Mouse (Mus musculus) midbrain, postnatal 0 days (tissue): ENCODE results near the gene Trp53i11. TPM values are rescaled to one million over a fixed set of nuclear protein-coding genes. Genes with fewer than 3 reads are reported as not detected.

Experiments used
- ATAC-seq: fragments of 200-750 bp; cut with Nextera tagmentation; 2 replicates; pipeline ENCODE4 v1.8.0; 2017; ENCODE audit warnings: moderate number of reproducible peaks, mild to moderate bottlenecking, moderate TSS enrichment, moderate library complexity; ENCODE audit not compliant: low FRiP score
- DNase-seq: peaks from one replicate; pipeline ENCODE4 v3.0.0-alpha.2; 2015; ENCODE audit warnings: low spot score
- H3K27ac ChIP-seq: fragments of 300-500 bp; sonication (generic); 2 replicates; pipeline ENCODE4 v1.5.1; 2014; ENCODE audit warnings: low read depth, mild to moderate bottlenecking, low read length, mixed read lengths
- H3K27me3 ChIP-seq: fragments of 300-500 bp; sonication (generic); 2 replicates; pipeline ENCODE4 v1.6.1; 2014; ENCODE audit warnings: low read length, control low read depth, mixed read lengths; ENCODE audit not compliant: insufficient read depth
- H3K36me3 ChIP-seq: fragments of 300-500 bp; sonication (generic); 2 replicates; pipeline ENCODE4 v1.6.1; 2014; ENCODE audit warnings: low read length, control low read depth, mixed read lengths; ENCODE audit not compliant: insufficient read depth
- H3K4me1 ChIP-seq: fragments of 300-500 bp; sonication (generic); 2 replicates; pipeline ENCODE4 v1.6.1; 2014; ENCODE audit warnings: mild to moderate bottlenecking, control low read depth, antibody characterized with exemption, low read length, mixed read lengths; ENCODE audit not compliant: insufficient read depth
- H3K4me2 ChIP-seq: fragments of 300-500 bp; sonication (generic); 2 replicates; pipeline ENCODE4 v1.6.1; 2014; ENCODE audit warnings: low read depth, mild to moderate bottlenecking, low read length, mixed read lengths; ENCODE audit not compliant: poor library complexity, severe bottlenecking
- H3K4me3 ChIP-seq: fragments of 300-500 bp; sonication (generic); 2 replicates; pipeline ENCODE4 v1.5.1; 2014; ENCODE audit warnings: low read depth, mild to moderate bottlenecking, low read length, moderate library complexity
- H3K9ac ChIP-seq: fragments of 300-500 bp; sonication (generic); replicated peaks from 2 replicates; pipeline ENCODE4 v1.6.1; 2014; ENCODE audit warnings: mild to moderate bottlenecking, low read length, moderate library complexity, mixed read lengths; ENCODE audit not compliant: poor library complexity, severe bottlenecking
- H3K9me3 ChIP-seq: fragments of 300-500 bp; sonication (generic); 2 replicates; pipeline ENCODE4 v1.6.1; 2016; ENCODE audit warnings: low read length, control low read depth
- CTCF ChIP-seq: IDR thresholded peaks from 2 replicates; pipeline ENCODE4 v1.5.1; 2016; ENCODE audit warnings: antibody characterized with exemption, mild to moderate bottlenecking
- WGBS: fragments of 180-500 bp; shearing (Covaris S2); extraction: QIAGEN DNeasy Blood & Tissue Kit; methylation state at CpG from one replicate; pipeline ENCODE4 v1.1.7; 2014; 5-methylcytosine and 5-hydroxymethylcytosine counted together
- polyA plus RNA-seq: library from polyadenylated mRNA; unstranded; fragments of >200 nt; fragmentation: Nextera tagmentation; extraction: Ambion mirVana; gene quantifications from 2 replicates; pipeline ENCODE4 v1.2.1, GENCODE M21; 2015
- total RNA-seq: library from RNA; depleted of rRNA; stranded (reverse); fragments of >200 nt; gene quantifications from 2 replicates; pipeline ENCODE4 v1.2.3, GENCODE M21; 2014

The Trp53i11 gene
- total and polyA plus RNA-seq, 2 experiments from 2014 or later = 76.0 to 124 TPM

- H3K9ac ChIP-seq = no peak overlapping the region
- 78% methylated on average over 4 of the region's 4 CpGs for WGBS
- H3K4me2 ChIP-seq = no peak overlapping the region
- ATAC-seq (no peak), DNase-seq (no peak)
- no peaks in the 10 kb centered on the region for H3K36me3 ChIP-seq
- H3K27ac ChIP-seq = no peak overlapping the region
- H3K9me3 ChIP-seq = no peaks in the 10 kb centered on the region
- peaks cover 19% of the 10 kb centered on the region; the same call in 1 of the 2 replicates for H3K4me1 ChIP-seq
- TF ChIP-seq CTCF = no peak
- no peaks in the 10 kb centered on the region; the same call in 1 of the 2 replicates for H3K27me3 ChIP-seq
- no peak overlapping the region for H3K4me3 ChIP-seq
These were observed 9.1 kb upstream of the Trp53i11 start for GRCm38 (mm10) chr2:93178313-93178677.

GRCm38 (mm10) chr2:93179603-93180002, 7.7 kb upstream of the Trp53i11 start:
- DNase-seq (no peak), ATAC-seq (no peak)
- Histone ChIP-seq H3K9ac (peak overlapping the region; percentile 57), H3K4me1 (peaks cover 19% of the 10 kb centered on the region; the same call in 1 of the 2 replicates), H3K36me3 (no peaks in the 10 kb centered on the region), H3K9me3 (no peaks in the 10 kb centered on the region), H3K27me3 (no peaks in the 10 kb centered on the region; the same call in 1 of the 2 replicates), H3K4me2 (peak overlapping the region; percentile 54; the same call in 1 of the 2 replicates), H3K27ac (no peak overlapping the region), H3K4me3 (no peak overlapping the region)
- WGBS = 65% methylated on average over 5 of the region's 5 CpGs
- TF ChIP-seq CTCF = no peak

GRCm38 (mm10) chr2:93180077-93180844, 7.1 kb upstream of the Trp53i11 start:
- H3K9me3 ChIP-seq = no peaks in the 10 kb centered on the region
- peak overlapping the region; percentile 54 for H3K4me2 ChIP-seq
- peak overlapping the region; percentile 57 for H3K27ac ChIP-seq
- DNase-seq (no peak), ATAC-seq (no peak)
- WGBS = 1% methylated on average over 31 of the region's 41 CpGs
- no peaks in the 10 kb centered on the region; the same call in 1 of the 2 replicates for H3K27me3 ChIP-seq
- peak overlapping the region; percentile 57 for H3K9ac ChIP-seq
- no peak for TF ChIP-seq CTCF
- H3K4me1 ChIP-seq = peaks cover 19% of the 10 kb centered on the region; the same call in 1 of the 2 replicates
- H3K36me3 ChIP-seq = no peaks in the 10 kb centered on the region
- peak overlapping the region; percentile 25 for H3K4me3 ChIP-seq

DNA sequence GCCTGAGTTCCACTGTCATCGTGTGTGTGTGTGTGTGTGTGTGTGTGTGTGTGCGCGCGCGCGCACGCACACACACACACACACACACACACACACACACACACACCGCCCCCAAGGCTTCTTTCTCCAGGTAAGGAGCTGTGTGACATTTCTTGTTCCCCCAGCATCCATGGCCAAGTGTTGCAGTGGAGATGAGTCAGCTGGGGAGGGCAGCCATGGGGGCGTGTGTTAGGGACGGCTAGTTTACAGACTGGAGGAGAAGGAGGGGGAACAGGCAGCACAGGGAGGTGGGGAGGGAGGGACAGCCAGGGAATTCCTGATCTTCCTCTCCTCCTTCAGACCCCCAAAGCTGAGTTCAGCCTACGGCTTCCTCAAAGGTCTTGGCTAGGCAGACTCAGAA, 4.5 kb upstream of the Trp53i11 start:
- peaks cover 12% of the 10 kb centered on the region; the same call in 1 of the 2 replicates for H3K4me1 ChIP-seq
- H3K4me2 ChIP-seq = no peak overlapping the region
- no peak overlapping the region for H3K9ac ChIP-seq
- no peak for DNase-seq
- 86% methylated on average over 11 of the region's 11 CpGs for WGBS
- no peak for ATAC-seq
- no peak overlapping the region for H3K27ac ChIP-seq
- H3K36me3 ChIP-seq = no peaks in the 10 kb centered on the region
- no peaks in the 10 kb centered on the region for H3K9me3 ChIP-seq
- no peak for TF ChIP-seq CTCF
- H3K4me3 ChIP-seq = no peak overlapping the region
- no peaks in the 10 kb centered on the region; the same call in 1 of the 2 replicates for H3K27me3 ChIP-seq

GRCm38 (mm10) chr2:93188020-93188760, 842 bp downstream of the Trp53i11 start:
- under 1% methylated on average over 52 of the region's 53 CpGs for WGBS

More at GRCm38 (mm10) chr2:93188020-93188760, 842 bp downstream of the Trp53i11 start:
- no peak for TF ChIP-seq CTCF
- ATAC-seq = peak; percentile 36; the same call in 1 of the 2 replicates
- H3K36me3 ChIP-seq = no peaks in the 10 kb centered on the region
- DNase-seq = no peak
- peaks cover 16% of the 10 kb centered on the region for H3K4me1 ChIP-seq
- H3K27ac ChIP-seq = peak overlapping the region; percentile 71
- H3K9ac ChIP-seq = peak overlapping the region; percentile 81
- H3K27me3 ChIP-seq = no peaks in the 10 kb centered on the region
- no peaks in the 10 kb centered on the region for H3K9me3 ChIP-seq
- peak overlapping the region; percentile 76 for H3K4me3 ChIP-seq
- peak overlapping the region; percentile 96 for H3K4me2 ChIP-seq
